Mouse (Mus musculus): ENCODE results near the gene Abcd3.

The Abcd3 gene

GRCm38 (mm10) chr3:121814877-121815548 lies at the start of gene Abcd3:
Gene Abcd3 (minus strand): TSS chr3:121815302.
- peak; percentile 91 for DNase-seq (ENCODE audit: low spot score)

- DNase-seq (ENCODE audit: low spot score) = no peak
These were observed 44.0 kb upstream of the Abcd3 start for GRCm38 (mm10) chr3:121859142-121859541.

GRCm38 (mm10) chr3:121856131-121856530 lies 41.0 kb upstream of the Abcd3 start:
- DNase-seq (ENCODE audit: low spot score) = no peak

- DNase-seq (ENCODE audit: low spot score) = no peak
These were observed 38.8 kb upstream of the Abcd3 start for GRCm38 (mm10) chr3:121853781-121854520.

- DNase-seq (ENCODE audit: low spot score) = no peak
These were observed 37.1 kb upstream of the Abcd3 start for GRCm38 (mm10) chr3:121852074-121852826.

GRCm38 (mm10) chr3:121851006-121851405 lies 35.9 kb upstream of the Abcd3 start:
- no peak for DNase-seq (ENCODE audit: low spot score)

GRCm38 (mm10) chr3:121850381-121850780 lies 35.3 kb upstream of the Abcd3 start:
- DNase-seq (ENCODE audit: low spot score) = no peak

- no peak for DNase-seq (ENCODE audit: low spot score)
These were observed 32.2 kb upstream of the Abcd3 start for GRCm38 (mm10) chr3:121847296-121847695.

- no peak for DNase-seq (ENCODE audit: low spot score)
These were observed 29.6 kb upstream of the Abcd3 start for GRCm38 (mm10) chr3:121844658-121845057.

GRCm38 (mm10) chr3:121844013-121844412 lies 28.9 kb upstream of the Abcd3 start:
- DNase-seq (ENCODE audit: low spot score) = no peak

- no peak for DNase-seq (ENCODE audit: low spot score)
These were observed 28.2 kb upstream of the Abcd3 start for GRCm38 (mm10) chr3:121843254-121843653.

GRCm38 (mm10) chr3:121842306-121842860 lies 27.3 kb upstream of the Abcd3 start:
- DNase-seq (ENCODE audit: low spot score) = no peak

GRCm38 (mm10) chr3:121841412-121842014 lies 26.4 kb upstream of the Abcd3 start:
- DNase-seq (ENCODE audit: low spot score) = peak; percentile 42

GRCm38 (mm10) chr3:121840351-121840750 lies 25.2 kb upstream of the Abcd3 start:
- no peak for DNase-seq (ENCODE audit: low spot score)

- DNase-seq (ENCODE audit: low spot score) = no peak
These were observed 19.6 kb upstream of the Abcd3 start for GRCm38 (mm10) chr3:121834732-121835131.

- no peak for DNase-seq (ENCODE audit: low spot score)
These were observed 19.1 kb upstream of the Abcd3 start for GRCm38 (mm10) chr3:121834250-121834649.

- DNase-seq (ENCODE audit: low spot score) = no peak
These were observed 10.0 kb upstream of the Abcd3 start for GRCm38 (mm10) chr3:121825092-121825491.

- no peak for DNase-seq (ENCODE audit: low spot score)
These were observed 9.2 kb upstream of the Abcd3 start for GRCm38 (mm10) chr3:121824319-121824718.

GRCm38 (mm10) chr3:121822643-121823042 lies 7.5 kb upstream of the Abcd3 start:
- DNase-seq (ENCODE audit: low spot score) = no peak

- no peak for DNase-seq (ENCODE audit: low spot score)
These were observed 6.5 kb upstream of the Abcd3 start for GRCm38 (mm10) chr3:121821559-121822143.

- DNase-seq (ENCODE audit: low spot score) = no peak
These were observed 4.6 kb upstream of the Abcd3 start for GRCm38 (mm10) chr3:121819693-121820200.

Measured in testis, postnatal 14 days (tissue).